Mouse (Mus musculus) retina, postnatal 1 day (tissue): ENCODE results near the gene 4921524J17Rik.

ENCODE experiments used
- DNase-seq: peaks from one replicate; pipeline ENCODE4 v3.0.0-alpha.2; 2012

Gene 4921524J17Rik

DNA sequence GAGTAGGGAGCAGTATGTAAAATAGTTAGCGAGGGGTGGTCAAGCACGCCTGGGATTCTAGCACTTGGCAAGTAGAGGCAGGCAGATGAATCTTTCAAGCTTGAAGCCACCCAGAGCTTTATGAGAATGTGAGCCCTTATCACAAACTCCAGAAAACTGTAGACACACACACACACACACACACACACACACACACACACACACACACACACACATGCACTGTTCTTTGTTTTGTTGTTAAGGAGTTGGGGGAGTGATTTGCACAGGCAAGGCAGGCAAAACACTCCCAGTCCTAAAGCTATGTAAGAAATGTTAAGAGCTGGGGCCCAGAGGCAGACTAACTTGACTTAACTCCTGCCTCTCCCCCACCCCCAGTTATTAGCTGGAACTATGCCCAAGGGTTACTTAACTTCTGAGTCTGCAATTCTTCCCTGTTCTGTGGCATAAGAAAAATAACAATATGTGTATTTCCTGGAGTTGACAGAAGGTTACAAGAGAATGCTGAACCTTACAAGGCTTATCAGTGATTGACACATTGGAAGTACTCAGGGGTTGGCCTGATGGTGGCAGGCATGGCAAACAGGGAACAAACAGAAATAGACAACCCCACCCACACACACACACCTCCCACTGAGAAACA lies 53.4 kb downstream of the 4921524J17Rik start:
- no peak for DNase-seq

DNA sequence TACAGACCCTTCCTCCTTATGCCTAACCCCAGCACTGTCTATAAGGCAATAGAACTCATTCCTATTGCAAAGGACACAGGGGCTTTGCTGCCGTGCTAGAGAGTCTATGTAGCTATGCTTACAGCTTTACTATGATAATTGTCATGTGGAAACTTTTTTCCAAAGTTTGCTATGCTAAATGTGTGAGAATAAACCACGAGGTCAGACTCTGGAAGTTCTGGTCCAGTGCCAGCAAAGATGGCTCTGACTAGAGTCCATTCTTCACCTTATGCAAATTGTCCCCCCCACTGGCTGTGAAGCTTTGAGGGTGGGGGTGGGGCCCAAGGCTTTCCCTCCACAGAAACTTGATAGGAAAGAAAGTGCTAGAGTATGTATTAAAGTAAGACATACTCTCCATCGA lies 56.1 kb downstream of the 4921524J17Rik start:
- no peak for DNase-seq

DNA sequence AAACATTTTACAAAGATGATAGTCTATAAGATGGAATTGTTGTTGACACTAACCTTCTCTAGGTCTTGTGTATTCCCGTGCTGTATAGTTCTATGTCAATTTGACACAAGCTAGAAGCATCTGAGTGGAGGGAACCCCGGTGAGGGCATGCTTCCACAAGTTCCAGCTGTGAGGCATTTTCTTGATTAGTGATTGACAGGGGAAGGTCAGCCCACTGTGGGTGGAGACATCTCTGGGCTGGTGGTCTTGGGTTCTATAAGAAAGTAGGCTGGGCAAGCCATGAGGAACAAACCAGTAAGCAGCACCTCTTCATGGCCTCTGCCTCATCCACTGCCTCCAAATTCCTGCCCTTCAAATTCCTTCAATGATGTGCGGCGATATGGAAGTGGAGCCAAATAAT lies 58.3 kb downstream of the 4921524J17Rik start:
- no peak for DNase-seq

DNA sequence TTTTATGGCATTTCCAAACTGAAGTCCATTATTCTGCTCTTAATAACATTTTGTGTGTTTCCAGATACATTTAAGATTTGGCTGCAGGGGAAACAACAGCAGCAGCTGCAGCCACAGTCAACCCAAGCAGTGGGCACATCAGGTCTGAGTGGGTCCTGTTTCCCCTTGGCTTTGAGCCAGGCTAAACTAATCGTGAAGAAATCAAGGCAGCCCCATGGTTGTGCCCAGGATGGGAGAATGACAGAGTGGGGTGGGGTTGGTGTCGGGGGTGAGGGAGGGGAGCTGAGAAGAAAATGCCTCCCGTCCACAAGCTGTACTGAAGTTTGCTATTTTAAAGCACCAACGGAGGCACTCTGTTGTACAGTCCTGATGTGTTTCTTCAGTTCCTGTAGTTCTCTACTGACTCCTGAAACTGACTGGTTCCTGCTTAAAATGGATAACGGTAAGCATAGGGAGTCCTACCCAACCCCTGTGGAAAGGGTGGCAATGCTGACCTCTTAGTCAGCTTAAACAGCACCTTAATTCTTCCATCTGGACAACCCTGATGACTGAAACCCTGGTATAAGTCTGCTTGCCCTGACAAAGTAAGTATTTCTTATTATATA lies 59.1 kb downstream of the 4921524J17Rik start:
- DNase-seq, result no peak

DNA sequence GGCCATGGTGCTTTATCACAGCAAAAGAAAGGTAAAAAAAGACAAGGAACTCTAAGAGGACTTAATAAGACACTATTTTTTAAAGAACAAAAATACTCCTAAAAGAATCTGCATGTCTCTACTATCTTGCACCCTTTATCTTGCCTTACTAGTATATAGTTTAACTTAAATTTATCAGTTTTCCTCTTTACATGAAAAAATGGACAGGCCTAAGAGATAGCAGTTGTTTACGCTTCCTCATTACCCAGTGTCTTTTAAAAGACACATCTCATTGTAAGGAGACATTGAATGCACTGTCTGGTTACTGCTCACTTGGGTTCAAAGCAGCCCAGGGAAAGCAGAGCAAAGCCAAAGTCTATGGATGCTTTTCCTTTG lies 60.2 kb downstream of the 4921524J17Rik start:
- DNase-seq, result no peak

DNA sequence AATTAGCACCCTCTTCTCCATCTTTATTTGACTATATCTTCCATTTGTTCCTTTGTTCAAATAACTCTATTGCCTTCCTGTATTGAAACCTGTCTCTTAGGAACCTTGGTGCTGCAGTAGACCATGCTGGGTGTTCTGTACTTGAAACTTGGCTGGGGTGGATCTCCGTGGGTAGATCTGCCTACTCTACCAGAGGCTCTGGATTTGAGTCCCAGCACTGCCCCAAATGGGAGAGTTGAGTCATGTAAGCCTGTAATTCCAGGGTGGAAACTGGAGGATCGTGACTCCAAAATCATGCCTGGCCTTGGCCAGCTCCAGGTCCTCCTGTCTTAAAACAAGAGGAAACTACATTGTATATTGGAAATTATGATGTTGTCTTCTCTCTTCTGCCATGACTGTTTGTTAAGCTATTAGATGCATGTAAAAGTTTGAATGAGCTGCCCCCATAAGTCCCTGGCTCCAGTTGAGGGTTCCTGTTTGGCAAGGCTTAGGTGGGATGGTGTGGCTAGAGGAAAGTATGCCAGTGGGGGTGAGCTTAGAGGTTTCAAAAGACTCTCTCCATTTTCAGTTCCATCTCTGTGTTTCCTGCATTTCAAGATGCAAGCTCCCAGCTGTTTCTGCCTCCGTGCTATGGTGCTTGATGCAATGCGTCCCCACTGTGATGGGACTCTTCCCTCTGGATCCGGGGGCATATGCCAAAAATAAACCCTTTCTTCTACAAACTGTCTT lies 60.7 kb downstream of the 4921524J17Rik start:
- no peak for DNase-seq

DNA sequence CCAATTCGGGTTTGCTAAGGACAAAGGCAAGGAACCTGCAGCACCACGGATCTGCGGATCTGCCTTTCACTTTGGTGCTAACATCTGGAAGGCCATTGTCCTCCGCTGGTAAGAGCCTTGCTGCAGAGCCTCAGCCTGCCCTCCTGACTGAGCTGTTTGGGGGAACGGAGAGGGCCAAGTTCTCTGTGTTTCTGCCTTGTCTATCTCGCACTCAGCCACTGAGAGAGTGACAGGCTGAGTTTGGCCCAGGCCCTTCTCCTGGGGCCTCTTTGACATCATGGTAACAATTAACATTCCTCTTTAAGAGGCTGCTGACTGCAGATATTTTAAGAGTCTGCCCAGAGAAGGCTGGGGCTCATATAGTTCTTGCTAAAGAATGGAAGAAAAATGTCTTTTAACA lies 67.5 kb downstream of the 4921524J17Rik start:
- no peak for DNase-seq

DNA sequence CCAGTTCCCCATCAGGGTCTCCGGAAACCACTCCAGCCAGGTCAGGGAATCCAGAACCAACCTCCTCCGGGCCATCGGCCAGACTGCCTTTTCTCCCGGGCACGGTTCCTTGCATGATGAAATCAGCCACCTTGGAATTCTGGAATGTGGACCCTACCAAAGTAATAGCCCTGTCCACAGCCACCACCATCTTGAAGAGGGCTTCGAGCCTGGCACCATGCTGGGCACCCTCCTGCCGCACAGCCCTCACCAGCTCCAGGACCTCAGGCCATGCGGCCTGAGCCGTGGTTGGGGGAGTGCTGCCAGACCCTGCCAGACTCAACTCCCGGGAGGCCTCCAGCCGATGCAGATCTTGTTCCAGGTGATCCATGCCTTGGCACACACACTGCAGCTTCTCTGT lies 68.0 kb downstream of the 4921524J17Rik start:
- no peak for DNase-seq

GRCm38 (mm10) chr8:85363406-85363805 lies 69.2 kb downstream of the 4921524J17Rik start:
- no peak for DNase-seq

DNA sequence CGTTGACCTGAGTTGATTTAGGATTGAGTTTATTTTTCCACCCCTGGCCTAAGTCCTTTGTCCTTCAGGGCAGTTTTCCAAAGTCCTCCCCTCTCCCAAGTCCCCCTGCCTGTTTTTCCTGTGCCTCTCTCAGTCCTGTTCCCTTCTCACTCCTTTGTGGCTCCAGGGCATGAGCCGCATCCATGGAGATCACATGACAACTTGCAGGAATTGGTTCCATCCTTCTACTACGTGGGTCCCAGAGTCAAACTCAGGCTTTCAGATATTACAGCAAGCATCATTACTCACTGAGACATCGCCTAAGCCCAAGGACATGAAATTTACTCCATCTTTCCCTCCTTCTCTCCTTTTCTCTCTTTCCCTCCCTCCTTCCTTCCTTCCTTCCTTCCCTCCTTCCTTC lies 70.4 kb downstream of the 4921524J17Rik start:
- no peak for DNase-seq
